Mouse (Mus musculus) mouse trophoblast stem cell (cell line): Measurements from ENCODE around the gene Ndc1.

Experiments
- in situ Hi-C, 2 experiments: fragments of 300-500 bp; cut with MseI, MboI; formaldehyde crosslinking; loops; 2 replicates in 1 of 2; 3 replicates in 1 of 2; pipeline ENCODE4 v1.15.1; 2025

Gene Ndc1

DNA sequence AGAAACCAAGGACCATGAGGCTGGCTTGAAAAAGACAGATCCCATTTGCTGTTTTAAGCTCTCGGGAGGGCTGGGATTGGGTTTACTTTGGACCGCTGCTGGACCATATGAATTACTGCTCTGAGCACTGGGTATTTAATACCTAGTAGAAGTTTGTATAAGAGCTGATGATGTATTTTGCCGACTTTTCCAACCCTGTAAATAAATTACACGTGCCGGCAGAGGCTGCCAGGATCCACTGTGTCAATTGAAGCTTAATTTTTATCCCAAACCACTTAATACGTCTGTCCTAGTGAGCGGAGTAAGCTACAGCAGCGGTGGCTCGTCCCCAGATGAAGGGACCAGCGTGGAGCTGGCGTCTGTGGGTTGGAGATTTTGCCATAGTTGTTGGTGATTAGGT, 74.7 kb downstream of the Ndc1 start:
- in situ Hi-C loops: no loop called here

DNA sequence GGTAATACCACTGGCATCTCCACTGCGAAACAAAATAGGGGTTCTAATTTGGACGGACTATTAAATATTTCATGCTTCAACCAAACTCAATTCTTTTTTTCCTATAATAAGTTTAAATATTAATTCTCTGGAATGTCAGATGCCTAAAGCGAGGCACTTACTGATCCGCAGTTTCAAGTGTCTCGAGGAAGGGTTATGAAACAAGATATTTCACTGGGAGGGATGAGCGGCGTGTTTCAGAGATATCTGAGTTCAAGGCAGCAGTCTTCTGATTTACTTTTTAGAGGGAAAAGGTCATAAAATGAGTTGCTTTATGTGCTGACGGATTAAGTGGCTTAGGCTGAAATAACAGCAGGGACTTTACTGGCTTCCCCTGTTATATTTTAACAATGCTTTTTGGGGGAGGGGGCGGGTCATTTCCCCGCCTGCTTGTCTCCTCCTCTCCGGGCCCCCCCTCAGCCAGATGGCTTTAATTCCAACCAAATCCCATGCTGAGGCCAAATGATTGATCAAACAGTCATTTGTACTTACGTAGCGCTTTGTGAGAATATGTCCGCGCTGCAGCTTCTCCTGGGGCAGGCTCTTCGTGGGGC, 75.4 kb downstream of the Ndc1 start:
- in situ Hi-C loops: no loop called here

DNA sequence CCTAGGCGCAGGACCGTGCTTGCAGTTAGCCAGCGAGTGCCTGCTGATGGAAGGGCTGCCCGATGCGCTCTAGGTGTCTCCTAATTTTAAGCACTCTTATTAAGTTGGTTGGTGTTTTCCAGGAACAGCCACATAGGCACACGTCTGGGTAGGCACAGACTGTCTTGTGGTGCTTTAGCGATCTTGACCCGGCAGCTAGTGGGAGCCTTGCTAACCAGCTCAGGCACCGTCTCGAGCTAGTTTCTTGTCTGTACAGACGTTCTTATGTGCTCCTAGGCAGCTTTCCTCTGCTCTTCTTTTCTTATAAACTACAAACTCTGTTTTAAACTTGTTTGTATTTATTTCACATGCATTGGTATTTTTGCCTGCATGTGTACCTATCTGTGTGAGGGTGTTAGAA, 76.0 kb downstream of the Ndc1 start:
- in situ Hi-C loops: no loop called here

DNA sequence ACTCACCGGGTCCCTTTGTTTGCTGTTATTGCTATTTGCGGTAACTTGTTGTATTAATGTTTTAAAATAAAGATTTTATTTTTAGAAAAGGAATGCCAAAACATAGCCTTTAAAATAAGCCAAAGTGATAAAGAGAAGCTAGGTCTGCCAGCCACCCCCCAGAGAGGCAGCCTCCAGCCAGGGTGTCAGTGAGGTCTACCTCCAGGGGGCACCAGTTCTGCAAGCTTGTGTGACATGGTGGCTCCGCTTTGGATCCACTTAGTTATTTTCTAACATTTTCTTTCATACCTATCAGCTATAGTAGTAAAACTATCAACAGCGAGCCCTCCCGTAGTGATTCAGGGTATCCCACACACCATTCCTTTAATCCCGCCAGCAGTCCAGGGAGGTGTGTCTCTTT, 80.9 kb downstream of the Ndc1 start:
- in situ Hi-C loops: no loop called here

DNA sequence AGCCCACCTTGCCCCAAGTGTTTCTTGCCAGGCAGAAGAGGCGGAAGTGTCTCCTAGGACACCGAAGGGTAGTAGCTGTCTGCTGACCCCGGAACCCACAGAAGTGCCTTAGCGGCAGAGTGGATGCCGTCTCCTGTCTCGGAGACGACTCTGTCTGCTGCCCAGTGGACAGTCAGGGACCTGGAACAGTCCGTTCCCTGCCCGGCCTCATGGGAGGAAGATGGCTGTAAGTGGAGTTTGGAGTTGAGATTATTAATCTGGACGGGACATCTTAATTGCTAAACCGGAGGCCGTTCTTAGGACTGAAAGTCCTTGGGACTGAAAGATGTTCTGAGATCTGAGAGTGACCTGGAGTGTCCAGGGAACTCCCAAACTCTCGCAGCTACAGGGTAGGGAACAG, 81.9 kb downstream of the Ndc1 start:
- in situ Hi-C loops: no loop called here

DNA sequence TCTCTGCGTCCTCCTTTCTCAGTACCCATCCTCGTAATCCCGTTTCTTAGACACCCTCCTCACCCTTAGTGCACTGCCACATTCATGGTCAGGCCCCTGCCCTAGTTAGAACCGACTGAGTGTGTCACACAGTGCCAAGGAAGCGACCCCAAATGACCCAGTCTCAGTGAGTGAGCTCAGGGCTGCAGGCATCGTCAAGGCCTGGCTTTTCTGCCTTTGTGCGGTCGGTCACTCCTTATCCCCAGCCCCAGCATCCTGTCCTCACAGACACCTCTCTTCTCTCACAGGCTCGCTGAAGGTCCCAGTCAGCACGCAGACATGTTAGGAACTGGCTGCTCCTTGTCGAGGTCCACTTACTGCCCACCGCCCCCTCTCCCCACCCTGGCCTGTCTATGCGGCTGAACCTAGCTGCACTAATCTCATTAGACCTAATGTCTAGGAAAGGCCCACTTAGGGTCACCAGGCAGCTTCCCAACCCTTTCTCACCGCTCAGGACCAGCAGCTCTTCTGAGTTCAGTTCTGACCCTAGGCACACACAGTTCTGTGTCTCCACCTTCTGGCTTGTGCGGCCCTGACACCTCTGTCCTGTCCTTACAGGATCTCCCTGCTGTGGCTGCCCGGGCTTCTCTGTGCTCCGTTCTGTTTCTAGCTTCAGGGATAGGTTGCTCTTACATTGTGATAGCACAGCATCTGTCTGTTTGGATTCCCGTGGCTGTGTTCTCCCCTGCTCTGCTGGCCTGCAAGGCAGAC, 84.9 kb downstream of the Ndc1 start:
- in situ Hi-C loops: no loop called here

- in situ Hi-C loops: no loop called here
These were observed 85.8 kb downstream of the Ndc1 start for GRCm38 (mm10) chr4:107453141-107453984.

- in situ Hi-C loops: no loop called here
These were observed 90.0 kb downstream of the Ndc1 start for GRCm38 (mm10) chr4:107457602-107458001.

GRCm38 (mm10) chr4:107458907-107459306, 91.3 kb downstream of the Ndc1 start:
- in situ Hi-C loops: no loop called here

DNA sequence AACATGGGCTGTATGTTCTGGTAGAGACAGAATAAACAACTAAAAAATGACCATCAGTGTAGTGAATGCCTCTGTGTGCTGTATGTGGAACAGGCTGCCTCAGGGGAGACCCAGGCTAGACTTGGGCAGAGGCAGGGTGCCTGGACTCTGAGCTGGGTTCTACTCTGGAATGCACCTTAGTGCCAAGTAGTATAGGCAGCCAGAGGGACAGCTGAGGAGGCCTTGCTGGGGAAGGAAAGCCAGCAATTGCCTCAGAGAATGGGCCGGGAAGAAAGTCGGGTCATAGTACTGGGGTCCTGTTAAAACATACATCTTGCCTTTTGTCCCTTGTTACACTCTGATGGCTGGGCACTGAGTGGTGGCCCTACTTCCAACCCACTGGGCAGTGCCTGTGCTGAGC, 91.9 kb downstream of the Ndc1 start:
- in situ Hi-C loops: no loop called here

DNA sequence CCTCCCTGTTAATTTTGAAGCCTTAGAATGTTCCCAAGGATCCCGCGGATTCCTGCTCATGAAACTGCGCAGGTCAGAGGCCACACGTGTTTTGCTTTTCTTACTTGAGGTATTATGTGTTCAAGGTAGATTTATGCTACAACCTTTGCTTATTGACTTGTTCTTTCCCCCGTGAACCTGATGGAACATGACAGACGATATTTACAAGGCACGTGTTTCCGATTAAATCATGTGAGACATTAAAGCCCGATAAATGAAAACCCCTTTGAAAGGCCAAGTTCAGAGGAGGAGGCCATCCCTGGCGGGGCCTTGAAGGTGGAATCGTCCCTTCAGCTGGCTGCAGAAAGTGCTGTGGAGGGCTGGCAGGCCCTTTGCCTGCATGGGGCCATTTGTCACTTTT, 92.9 kb downstream of the Ndc1 start:
- in situ Hi-C loops: no loop called here
